Mouse (Mus musculus) lung, postnatal 0 days (tissue): ENCODE data around the gene Tufm. TPM values are rescaled to one million over a fixed set of nuclear protein-coding genes. Genes with fewer than 3 reads are reported as not detected.

Source experiments
- ATAC-seq: fragments of 200-750 bp; cut with Nextera tagmentation; 2 replicates; pipeline ENCODE4 v1.8.0; 2017; ENCODE audit warnings: moderate library complexity
- DNase-seq: peaks from one replicate; pipeline ENCODE4 v3.0.0-alpha.2; 2016; ENCODE audit warnings: low spot score
- H3K27ac ChIP-seq: fragments of 300-500 bp; sonication (generic); 2 replicates; pipeline ENCODE4 v1.5.1; 2014; ENCODE audit warnings: antibody characterized with exemption, mild to moderate bottlenecking, low read length, mixed read lengths
- H3K27me3 ChIP-seq: fragments of 300-500 bp; sonication (generic); replicated peaks from 2 replicates; pipeline ENCODE4 v1.6.1; 2014; ENCODE audit warnings: low read length, mixed read lengths; ENCODE audit not compliant: insufficient read depth
- H3K36me3 ChIP-seq: fragments of 300-500 bp; sonication (generic); 2 replicates; pipeline ENCODE4 v1.6.1; 2014; ENCODE audit warnings: low read length, mixed read lengths; ENCODE audit not compliant: insufficient read depth
- H3K4me1 ChIP-seq: fragments of 300-500 bp; sonication (generic); 2 replicates; pipeline ENCODE4 v1.6.1; 2014; ENCODE audit warnings: antibody characterized with exemption, low read depth, low read length, mixed read lengths; ENCODE audit not compliant: insufficient read depth
- H3K4me2 ChIP-seq: fragments of 300-500 bp; sonication (generic); replicated peaks from 2 replicates; pipeline ENCODE4 v1.6.1; 2014; ENCODE audit warnings: low read depth, mild to moderate bottlenecking, low read length, moderate library complexity, mixed read lengths
- H3K4me3 ChIP-seq: fragments of 300-500 bp; sonication (generic); 2 replicates; pipeline ENCODE4 v1.5.1; 2014; ENCODE audit warnings: low read depth, low read length
- H3K9ac ChIP-seq: fragments of 300-500 bp; sonication (generic); replicated peaks from 2 replicates; pipeline ENCODE4 v1.6.1; 2014; ENCODE audit warnings: low read depth, mild to moderate bottlenecking
- H3K9me3 ChIP-seq: fragments of 300-500 bp; sonication (generic); 2 replicates; pipeline ENCODE4 v1.6.1; 2016; ENCODE audit warnings: low read length, mixed read lengths
- CTCF ChIP-seq: IDR thresholded peaks from 2 replicates; pipeline ENCODE4 v1.5.1; 2016; ENCODE audit warnings: antibody characterized with exemption, mild to moderate bottlenecking
- EP300 ChIP-seq: IDR thresholded peaks from 2 replicates; pipeline ENCODE4 v1.6.1; 2016; ENCODE audit warnings: antibody characterized with exemption, mild to moderate bottlenecking, control low read depth
- WGBS: fragments of 180-500 bp; shearing (Covaris S2); extraction: QIAGEN DNeasy Blood & Tissue Kit; methylation state at CpG from one replicate; pipeline ENCODE4 v1.1.7; 2014; 5-methylcytosine and 5-hydroxymethylcytosine counted together
- polyA plus RNA-seq: library from polyadenylated mRNA; unstranded; fragments of >200 nt; fragmentation: Nextera tagmentation; extraction: Ambion mirVana; gene quantifications from 2 replicates; pipeline ENCODE4 v1.2.1, GENCODE M21; 2015

Gene Tufm
- polyA plus RNA-seq, 1 experiment from 2014 or later = 47.3 TPM

- 79% methylated on average over 5 of the region's 5 CpGs for WGBS
- Histone ChIP-seq H3K4me2 (no peak overlapping the region), H3K9ac (no peak overlapping the region), H3K9me3 (no peaks in the 10 kb centered on the region), H3K4me3 (no peak overlapping the region), H3K27ac (no peak overlapping the region), H3K36me3 (no peaks in the 10 kb centered on the region), H3K4me1 (no peaks in the 10 kb centered on the region), H3K27me3 (no peaks in the 10 kb centered on the region)
- ATAC-seq (no peak), DNase-seq (no peak)
- TF ChIP-seq EP300 (no peak), CTCF (no peak)
Measured at GRCm38 (mm10) chr7:126518261-126518941, 31.2 kb downstream of the Tufm start.

- WGBS = 41% methylated on average over 2 of the region's 2 CpGs
- Histone ChIP-seq H3K4me3 (no peak overlapping the region), H3K27me3 (no peaks in the 10 kb centered on the region), H3K9me3 (no peaks in the 10 kb centered on the region), H3K4me1 (no peaks in the 10 kb centered on the region), H3K9ac (no peak overlapping the region), H3K4me2 (no peak overlapping the region), H3K36me3 (no peaks in the 10 kb centered on the region), H3K27ac (peak overlapping the region; percentile 34; the same call in 1 of the 2 replicates)
- peak; percentile 41 for TF ChIP-seq CTCF
- no peak for TF ChIP-seq EP300
- ATAC-seq (peak; percentile 65), DNase-seq (peak; percentile 35)
Measured at GRCm38 (mm10) chr7:126519513-126519912, 32.4 kb downstream of the Tufm start.

- TF ChIP-seq EP300 (no peak), CTCF (no peak)
- WGBS = 53% methylated on average over 3 of the region's 3 CpGs
- DNase-seq (no peak), ATAC-seq (peak; percentile 43; the same call in 1 of the 2 replicates)
- H3K27ac ChIP-seq = no peak overlapping the region
- no peaks in the 10 kb centered on the region for H3K27me3 ChIP-seq
- no peak overlapping the region for H3K4me3 ChIP-seq
- no peak overlapping the region for H3K4me2 ChIP-seq
- H3K36me3 ChIP-seq = no peaks in the 10 kb centered on the region
- H3K9ac ChIP-seq = no peak overlapping the region
- no peaks in the 10 kb centered on the region for H3K4me1 ChIP-seq
- no peaks in the 10 kb centered on the region for H3K9me3 ChIP-seq
Measured at GRCm38 (mm10) chr7:126523316-126523715, 36.2 kb downstream of the Tufm start.

- 2% methylated on average over 1 of the region's 1 CpGs for WGBS
Measured at GRCm38 (mm10) chr7:126528166-126528577, 41.0 kb downstream of the Tufm start.

GRCm38 (mm10) chr7:126533434-126533833 lies 46.3 kb downstream of the Tufm start:
- H3K36me3 ChIP-seq = no peaks in the 10 kb centered on the region
- H3K9me3 ChIP-seq = no peaks in the 10 kb centered on the region
- no peak overlapping the region for H3K27ac ChIP-seq
- no peak overlapping the region for H3K4me2 ChIP-seq
- no peak for TF ChIP-seq EP300
- no peak for TF ChIP-seq CTCF
- no peak for DNase-seq
- no peak overlapping the region for H3K9ac ChIP-seq
- H3K4me1 ChIP-seq = no peaks in the 10 kb centered on the region; the same call in 1 of the 2 replicates
- 60% methylated on average over 1 of the region's 1 CpGs for WGBS
- no peak overlapping the region for H3K4me3 ChIP-seq
- H3K27me3 ChIP-seq = no peaks in the 10 kb centered on the region
- no peak for ATAC-seq

More at GRCm38 (mm10) chr7:126528166-126528577, 41.0 kb downstream of the Tufm start:
- Histone ChIP-seq H3K9ac (no peak overlapping the region), H3K4me3 (no peak overlapping the region), H3K27ac (no peak overlapping the region), H3K4me1 (no peaks in the 10 kb centered on the region), H3K9me3 (no peaks in the 10 kb centered on the region), H3K27me3 (no peaks in the 10 kb centered on the region), H3K4me2 (no peak overlapping the region), H3K36me3 (no peaks in the 10 kb centered on the region)
- TF ChIP-seq EP300 (0 out of 2 replicates have a peak, but pooled peaks have one; percentile 17), CTCF (peak; percentile 81)
- DNase-seq = peak; percentile 81
- ATAC-seq = no peak

- TF ChIP-seq EP300 (no peak), CTCF (no peak)
- DNase-seq = no peak
- 2% methylated on average over 28 of the region's 28 CpGs for WGBS
Measured at GRCm38 (mm10) chr7:126535766-126536165, 48.6 kb downstream of the Tufm start.

More at GRCm38 (mm10) chr7:126535766-126536165, 48.6 kb downstream of the Tufm start:
- H3K4me1 ChIP-seq = no peaks in the 10 kb centered on the region; the same call in 1 of the 2 replicates
- H3K9me3 ChIP-seq = no peaks in the 10 kb centered on the region
- H3K9ac ChIP-seq = peak overlapping the region; percentile 21; the same call in 1 of the 2 replicates
- no peak overlapping the region for H3K27ac ChIP-seq
- peak overlapping the region; percentile 25 for H3K4me3 ChIP-seq
- no peak for ATAC-seq
- no peaks in the 10 kb centered on the region for H3K36me3 ChIP-seq
- H3K4me2 ChIP-seq = peak overlapping the region; percentile 55
- H3K27me3 ChIP-seq = no peaks in the 10 kb centered on the region
